Mouse (Mus musculus) NIH3T3 (cell line): Measurements from ENCODE around the gene Fn3k.
A peak's percentile ranks its signal among the peaks of the same experiment; 100 is the strongest.

Experiments
- DNase-seq: peaks from one replicate; pipeline ENCODE4 v3.0.0-alpha.2; 2012; ENCODE audit warnings: low read depth

Gene Fn3k

GRCm38 (mm10) chr11:121451753-121452635, 17.3 kb downstream of the Fn3k start, which contains the start of gene Tbcd:
TSS of gene Tbcd (plus strand) at chr11:121451949.
- peak; percentile 96 for DNase-seq

- DNase-seq, result no peak
These were observed 23.2 kb downstream of the Fn3k start for GRCm38 (mm10) chr11:121457874-121458273.

- DNase-seq, result no peak
These were observed 32.7 kb downstream of the Fn3k start for GRCm38 (mm10) chr11:121467408-121467807.

- DNase-seq, result peak; percentile 33
These were observed 40.1 kb downstream of the Fn3k start for GRCm38 (mm10) chr11:121474831-121475230.

DNA sequence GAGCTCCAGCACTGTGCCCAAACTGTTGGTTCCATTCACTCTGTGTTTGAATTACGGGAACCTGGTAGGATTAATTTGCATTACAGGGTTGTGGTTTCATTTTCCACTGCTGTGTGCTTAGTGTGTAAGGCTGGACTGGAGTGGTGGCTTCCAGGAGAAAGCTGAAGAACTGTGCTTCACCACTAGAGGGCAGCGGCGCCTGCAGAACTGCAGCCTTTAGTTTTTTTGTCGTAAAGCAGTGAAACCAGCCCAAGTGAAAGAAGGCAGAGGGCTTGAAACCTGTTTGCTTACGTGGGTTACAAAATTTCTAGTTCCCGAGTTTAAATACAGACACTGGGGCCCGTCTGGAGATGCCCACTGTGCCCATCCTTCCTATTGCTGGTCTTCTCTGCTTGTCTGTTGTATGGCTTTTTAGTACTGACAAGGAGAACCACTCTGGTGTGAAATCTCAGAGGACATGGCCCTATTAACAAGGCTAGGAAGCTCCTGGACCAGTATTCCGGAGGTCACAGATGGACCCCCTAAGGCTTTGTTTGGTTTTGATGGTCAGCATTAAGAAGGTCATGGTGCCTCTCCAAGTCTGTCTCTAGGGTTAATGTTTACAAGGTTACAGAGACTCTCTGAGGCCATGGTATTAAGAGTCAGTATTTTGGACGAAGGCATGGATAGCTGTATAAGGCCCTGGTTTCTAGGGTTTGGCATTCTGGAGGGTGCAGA, 41.1 kb downstream of the Fn3k start:
- peak; percentile 92 for DNase-seq

GRCm38 (mm10) chr11:121479476-121480203, 44.9 kb downstream of the Fn3k start:
- DNase-seq, result no peak

DNA sequence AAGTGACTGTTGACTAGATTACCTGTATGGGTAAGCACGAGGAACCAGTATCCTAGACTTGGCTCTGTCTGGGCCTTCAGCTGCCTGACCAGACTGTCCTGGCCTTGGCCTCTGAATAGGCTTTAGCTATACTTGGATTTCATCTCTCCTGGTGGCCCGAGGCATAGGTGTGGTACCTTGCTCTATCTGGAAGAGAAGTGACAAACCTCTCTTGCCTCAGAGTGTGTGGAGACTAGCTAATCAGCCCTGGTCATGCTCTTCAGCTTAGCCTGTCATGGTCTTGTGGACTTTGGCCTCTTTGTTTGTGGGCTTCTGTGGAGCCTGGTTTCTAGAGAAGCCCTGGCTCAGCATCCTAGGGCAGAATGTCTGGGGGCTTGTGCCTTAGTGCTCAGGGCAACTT, 46.4 kb downstream of the Fn3k start:
- no peak for DNase-seq

- DNase-seq, result no peak
These were observed 51.2 kb downstream of the Fn3k start for GRCm38 (mm10) chr11:121485882-121486281.

DNA sequence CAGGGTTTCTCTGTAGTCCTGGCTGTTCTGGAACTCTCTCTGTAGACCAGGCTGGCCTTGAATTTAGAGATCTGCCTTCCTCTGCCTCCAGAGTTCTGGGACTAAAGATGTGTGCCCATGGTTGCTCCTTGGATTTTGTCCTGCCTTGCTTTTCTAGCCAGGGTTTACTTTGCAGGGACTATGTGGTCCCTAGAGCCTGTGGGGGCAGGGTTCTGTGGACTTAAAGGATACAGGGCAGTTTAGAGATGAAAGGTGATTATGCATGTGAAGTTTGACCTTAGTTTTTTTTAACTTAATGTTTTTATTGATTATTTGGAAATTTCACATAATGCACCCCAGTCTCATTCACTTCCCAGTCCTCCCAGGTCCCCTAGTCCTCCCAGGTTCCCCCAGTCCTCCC, 55.9 kb downstream of the Fn3k start:
- DNase-seq, result no peak
